Mouse (Mus musculus) monocyte, adult 59 days (primary cell): ENCODE measurements around the gene 2010300C02Rik. TPM values are rescaled to one million over a fixed set of nuclear protein-coding genes. Genes with fewer than 3 reads are reported as not detected.

Experiments
- total RNA-seq, 2 experiments: library from RNA; stranded (reverse); gene quantifications; one replicate each; pipeline ENCODE4 v1.2.4; 2023

The 2010300C02Rik gene
- under 1 TPM; 0.13 to 0.15 TPM for total RNA-seq

GRCm38 (mm10) chr1:37719761-37720640 lies at the start of gene 2010300C02Rik:
Gene 2010300C02Rik (minus strand): TSS chr1:37720085.

Other genes starting within 250 kb of the 2010300C02Rik start
- 10 to 100 TPM; 10.4 to 11.6 TPM for gene Mgat4a, start 179.1 kb downstream of the 2010300C02Rik start, total RNA-seq
- 10 to 100 TPM; 15.0 to 15.5 TPM for gene Tsga10, start 146.3 kb upstream of the 2010300C02Rik start, total RNA-seq
- 1 to 10 TPM in 1 of 2 experiments, under 1 TPM in 1; 0.49 to 1.2 TPM for gene Lipt1, start 151.7 kb upstream of the 2010300C02Rik start, total RNA-seq
- 10 to 100 TPM; 13.0 to 15.0 TPM for gene Mitd1, start 170.3 kb upstream of the 2010300C02Rik start, total RNA-seq
- 100 to 1,000 TPM; 111 to 113 TPM for gene Mrpl30, start 170.4 kb upstream of the 2010300C02Rik start, total RNA-seq
- gene Lyg2, start 196.4 kb upstream of the 2010300C02Rik start, total RNA-seq = not detected
- gene Lyg1, start 237.7 kb upstream of the 2010300C02Rik start, total RNA-seq = not detected